Mouse (Mus musculus): ENCODE data around the gene Manbal. TPM values are rescaled to one million over a fixed set of nuclear protein-coding genes. Genes with fewer than 3 reads are reported as not detected.

The Manbal gene
- polyA plus RNA-seq, 1 experiment from 2014 or later: 90.9 TPM

DNA sequence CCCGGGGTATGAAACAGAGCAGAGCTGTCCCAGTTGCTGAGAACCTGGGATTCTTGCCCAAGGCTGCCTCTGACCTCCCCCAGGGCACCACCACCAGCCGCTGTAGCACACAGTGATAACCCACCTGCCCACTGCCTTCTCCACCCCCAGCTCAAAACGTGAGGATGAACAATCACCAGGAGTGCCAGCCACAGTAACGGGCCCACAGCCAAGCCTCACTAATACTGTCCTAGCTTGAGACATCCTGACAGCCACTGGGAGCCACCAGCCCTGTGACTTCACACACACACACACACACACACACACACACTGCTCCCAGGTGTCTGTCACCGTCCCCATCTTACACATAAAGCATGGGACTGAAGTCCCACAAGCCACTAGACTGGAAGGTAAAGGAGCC, 28.0 kb downstream of the Manbal start:
- Histone ChIP-seq H3K9me3 (no peaks in the 10 kb centered on the region), H3K4me1 (peaks cover 6% of the 10 kb centered on the region; the same call in 1 of the 2 replicates), H3K9ac (no peak overlapping the region), H3K27ac (no peak overlapping the region), H3K27me3 (no peaks in the 10 kb centered on the region), H3K36me3 (peaks cover 73% of the 10 kb centered on the region), H3K4me2 (no peak overlapping the region), H3K4me3 (no peak overlapping the region)
- ATAC-seq (ENCODE audit: insufficient number of reproducible peaks, insufficient read depth, low FRiP score, low TSS enrichment, low read depth): no peak
- WGBS: 58% methylated on average over 5 of the region's 5 CpGs

DNA sequence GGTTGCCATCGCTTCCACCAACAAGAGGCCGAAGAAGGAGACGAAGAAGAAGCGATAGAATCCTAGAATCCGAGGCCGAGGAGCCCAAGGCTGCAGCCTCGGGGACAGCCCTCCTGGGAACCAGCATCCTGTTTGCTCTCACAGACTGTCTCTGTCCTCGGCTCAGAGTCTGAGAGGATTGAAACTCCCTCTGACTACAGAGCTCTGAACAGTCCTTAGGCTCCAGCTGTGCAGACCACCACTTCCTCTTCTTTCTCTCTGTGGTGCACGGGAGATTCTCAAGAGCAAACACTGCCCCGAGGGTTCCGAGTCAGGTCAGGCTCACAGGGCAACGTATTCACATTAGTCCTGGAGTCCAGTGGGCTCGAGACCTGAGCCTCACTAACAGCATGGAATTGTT, 28.6 kb downstream of the Manbal start:
- ATAC-seq (ENCODE audit: insufficient number of reproducible peaks, insufficient read depth, low FRiP score, low TSS enrichment, low read depth): no peak
- peaks cover 67% of the 10 kb centered on the region for H3K36me3 ChIP-seq
- no peaks in the 10 kb centered on the region for H3K27me3 ChIP-seq
- no peaks in the 10 kb centered on the region for H3K9me3 ChIP-seq
- WGBS: 34% methylated on average over 13 of the region's 13 CpGs
- H3K4me3 ChIP-seq: no peak overlapping the region
- H3K4me2 ChIP-seq: no peak overlapping the region
- no peak overlapping the region for H3K9ac ChIP-seq
- no peak overlapping the region; the same call in 1 of the 2 replicates for H3K27ac ChIP-seq
- peaks cover 6% of the 10 kb centered on the region; the same call in 1 of the 2 replicates for H3K4me1 ChIP-seq

DNA sequence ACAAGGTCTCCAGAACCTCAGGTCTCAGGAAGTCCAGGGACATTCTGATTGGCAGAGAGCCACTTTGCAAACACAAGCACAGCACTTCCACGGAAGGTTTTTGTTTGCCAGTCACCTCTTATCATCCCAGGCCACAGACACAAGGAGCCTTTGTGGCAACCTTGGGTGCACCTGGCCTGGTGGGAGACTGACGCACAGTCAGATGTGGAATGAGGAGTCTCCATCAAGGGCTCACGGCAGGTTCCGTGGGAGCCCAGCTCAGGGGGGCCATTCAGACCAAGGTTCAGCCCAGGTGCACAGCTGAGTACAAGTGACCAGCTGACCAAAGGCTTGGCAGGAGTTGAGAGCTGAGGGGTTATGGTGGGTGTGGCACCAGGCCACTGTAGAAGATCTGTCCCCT, 30.0 kb downstream of the Manbal start:
- 87% methylated on average over 4 of the region's 4 CpGs for WGBS
- Histone ChIP-seq H3K4me3 (no peak overlapping the region), H3K27ac (no peak overlapping the region), H3K4me1 (peaks cover 6% of the 10 kb centered on the region; the same call in 1 of the 2 replicates), H3K9ac (no peak overlapping the region), H3K4me2 (no peak overlapping the region), H3K9me3 (no peaks in the 10 kb centered on the region), H3K36me3 (peaks cover 54% of the 10 kb centered on the region), H3K27me3 (no peaks in the 10 kb centered on the region)
- no peak for ATAC-seq (ENCODE audit: insufficient number of reproducible peaks, insufficient read depth, low FRiP score, low TSS enrichment, low read depth)

DNA sequence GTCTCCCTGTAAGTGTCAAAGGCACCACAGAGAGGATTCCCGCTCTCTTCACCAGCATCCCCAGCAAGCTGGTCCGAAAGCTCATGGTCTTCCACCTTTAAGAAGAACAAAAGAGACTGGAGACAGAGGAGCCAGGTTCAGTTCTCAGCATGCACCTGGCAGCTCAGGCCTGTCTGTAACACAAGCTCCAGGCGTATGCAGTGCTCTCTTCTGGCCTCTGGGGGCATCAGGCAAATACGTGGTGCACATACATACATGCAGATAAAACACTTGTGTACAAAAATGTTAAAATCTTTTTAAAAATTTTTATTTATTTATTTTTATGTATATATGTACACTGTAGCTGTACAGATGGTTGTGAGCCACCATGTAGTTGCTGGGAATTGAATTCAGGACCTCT, 31.1 kb downstream of the Manbal start:
- H3K4me3 ChIP-seq: no peak overlapping the region
- peaks cover 45% of the 10 kb centered on the region for H3K36me3 ChIP-seq
- no peak overlapping the region for H3K4me2 ChIP-seq
- no peaks in the 10 kb centered on the region for H3K27me3 ChIP-seq
- H3K9me3 ChIP-seq: no peaks in the 10 kb centered on the region
- ATAC-seq (ENCODE audit: insufficient number of reproducible peaks, insufficient read depth, low FRiP score, low TSS enrichment, low read depth): no peak
- WGBS: 87% methylated on average over 4 of the region's 4 CpGs
- H3K27ac ChIP-seq: no peak overlapping the region
- H3K4me1 ChIP-seq: peaks cover 6% of the 10 kb centered on the region; the same call in 1 of the 2 replicates
- no peak overlapping the region for H3K9ac ChIP-seq

DNA sequence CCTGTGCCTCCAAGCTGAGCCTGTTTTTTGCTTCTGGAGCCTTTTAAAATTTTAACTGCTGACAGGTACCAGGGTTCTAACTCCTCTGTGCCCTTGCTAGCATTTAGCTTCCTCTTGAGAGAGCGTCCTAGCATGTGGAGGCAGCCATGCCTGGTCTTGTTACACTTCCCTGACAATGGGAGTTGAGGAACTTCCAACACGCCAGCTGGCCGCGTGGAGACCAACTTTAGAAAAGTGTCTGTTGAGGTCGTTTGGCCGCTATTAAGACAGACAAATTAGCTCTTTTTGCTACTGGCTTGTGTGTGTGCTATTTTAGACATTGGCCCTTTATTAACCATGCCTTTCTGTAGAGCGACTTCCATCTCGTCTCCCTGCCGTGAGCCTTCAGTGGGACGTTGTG, 32.4 kb downstream of the Manbal start:
- Histone ChIP-seq H3K36me3 (peaks cover 39% of the 10 kb centered on the region), H3K27me3 (no peaks in the 10 kb centered on the region), H3K9me3 (no peaks in the 10 kb centered on the region), H3K27ac (no peak overlapping the region), H3K4me3 (no peak overlapping the region), H3K9ac (no peak overlapping the region), H3K4me1 (0 out of 2 replicates have a peak, but pooled peaks cover 3% of the 10 kb centered on the region), H3K4me2 (no peak overlapping the region)
- WGBS: 90% methylated on average over 10 of the region's 10 CpGs
- no peak for ATAC-seq (ENCODE audit: insufficient number of reproducible peaks, insufficient read depth, low FRiP score, low TSS enrichment, low read depth)

DNA sequence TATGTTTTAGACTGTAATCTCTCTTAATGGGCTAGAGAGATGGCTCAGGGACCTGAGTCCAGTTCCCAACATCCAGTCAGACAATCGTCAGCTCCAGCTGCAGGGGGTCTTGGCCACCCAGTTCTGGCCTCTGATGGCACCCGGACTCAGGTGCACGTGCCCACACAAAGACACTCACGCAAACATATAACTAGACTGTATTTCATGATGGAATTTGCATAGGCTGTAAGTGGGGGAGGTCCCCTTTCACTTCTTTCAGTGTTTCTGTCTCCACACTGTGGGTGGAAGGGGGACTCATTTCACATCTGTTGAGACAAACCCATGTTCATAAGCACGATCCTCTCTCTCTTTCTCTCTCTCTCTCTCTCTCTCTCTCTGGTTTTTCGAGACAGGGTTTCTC, 33.1 kb downstream of the Manbal start:
- H3K4me1 ChIP-seq: 0 out of 2 replicates have a peak, but pooled peaks cover 2% of the 10 kb centered on the region
- H3K9me3 ChIP-seq: no peaks in the 10 kb centered on the region
- H3K36me3 ChIP-seq: peaks cover 32% of the 10 kb centered on the region
- no peak overlapping the region for H3K27ac ChIP-seq
- no peaks in the 10 kb centered on the region for H3K27me3 ChIP-seq
- H3K9ac ChIP-seq: no peak overlapping the region
- WGBS: 92% methylated on average over 6 of the region's 6 CpGs
- H3K4me3 ChIP-seq: no peak overlapping the region
- no peak for ATAC-seq (ENCODE audit: insufficient number of reproducible peaks, insufficient read depth, low FRiP score, low TSS enrichment, low read depth)
- H3K4me2 ChIP-seq: no peak overlapping the region

DNA sequence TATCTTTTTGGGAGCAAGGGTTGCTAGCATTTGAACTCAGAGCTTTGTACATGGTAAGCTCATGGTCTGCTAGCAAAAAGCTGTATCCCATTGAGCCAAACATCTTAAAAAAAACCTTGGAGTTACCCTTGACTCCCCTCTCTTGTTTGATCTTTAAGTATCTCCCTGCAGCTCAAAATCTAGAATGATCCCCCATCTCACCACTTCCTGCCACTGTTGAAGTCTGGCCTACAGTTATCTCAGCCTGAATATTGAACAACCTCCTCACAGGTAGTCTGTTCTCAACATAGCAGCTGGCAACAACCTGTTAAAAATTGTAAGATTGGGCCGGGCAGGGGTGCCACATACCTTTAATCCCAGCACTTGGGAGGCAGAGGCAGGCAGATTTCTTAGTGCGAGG, 33.9 kb downstream of the Manbal start:
- no peaks in the 10 kb centered on the region for H3K9me3 ChIP-seq
- no peaks in the 10 kb centered on the region for H3K4me1 ChIP-seq
- H3K27me3 ChIP-seq: no peaks in the 10 kb centered on the region
- peaks cover 25% of the 10 kb centered on the region for H3K36me3 ChIP-seq
- no peak overlapping the region for H3K27ac ChIP-seq
- H3K4me2 ChIP-seq: no peak overlapping the region
- WGBS: 91% methylated on average over 2 of the region's 2 CpGs
- no peak overlapping the region for H3K9ac ChIP-seq
- H3K4me3 ChIP-seq: no peak overlapping the region
- no peak for ATAC-seq (ENCODE audit: insufficient number of reproducible peaks, insufficient read depth, low FRiP score, low TSS enrichment, low read depth)

DNA sequence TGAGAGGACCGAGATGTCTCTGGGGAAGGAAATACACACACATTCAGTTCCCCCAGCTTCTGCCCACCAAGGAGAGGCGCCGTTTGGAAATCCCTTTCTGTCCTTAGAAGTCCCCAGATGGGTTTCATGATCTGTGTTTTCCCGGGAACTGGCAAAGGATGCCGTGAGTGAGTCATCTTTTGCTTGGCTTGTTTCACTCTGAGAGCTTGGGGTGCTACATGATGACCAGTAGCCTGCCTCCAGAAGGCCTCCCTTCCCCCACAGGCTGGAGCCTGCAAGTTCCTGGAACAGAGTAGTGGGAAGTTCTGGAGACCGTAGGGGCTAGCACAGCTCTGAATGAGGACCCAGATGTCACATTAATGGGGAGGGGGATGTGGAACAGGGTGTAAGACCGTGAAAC, 40.2 kb downstream of the Manbal start:
- no peak overlapping the region for H3K4me2 ChIP-seq
- 86% methylated on average over 7 of the region's 7 CpGs for WGBS
- H3K27me3 ChIP-seq: no peaks in the 10 kb centered on the region
- no peaks in the 10 kb centered on the region for H3K36me3 ChIP-seq
- no peak overlapping the region for H3K27ac ChIP-seq
- H3K9me3 ChIP-seq: no peaks in the 10 kb centered on the region
- no peak overlapping the region for H3K9ac ChIP-seq
- H3K4me3 ChIP-seq: no peak overlapping the region
- H3K4me1 ChIP-seq: peaks cover 17% of the 10 kb centered on the region
- ATAC-seq (ENCODE audit: insufficient number of reproducible peaks, insufficient read depth, low FRiP score, low TSS enrichment, low read depth): no peak

DNA sequence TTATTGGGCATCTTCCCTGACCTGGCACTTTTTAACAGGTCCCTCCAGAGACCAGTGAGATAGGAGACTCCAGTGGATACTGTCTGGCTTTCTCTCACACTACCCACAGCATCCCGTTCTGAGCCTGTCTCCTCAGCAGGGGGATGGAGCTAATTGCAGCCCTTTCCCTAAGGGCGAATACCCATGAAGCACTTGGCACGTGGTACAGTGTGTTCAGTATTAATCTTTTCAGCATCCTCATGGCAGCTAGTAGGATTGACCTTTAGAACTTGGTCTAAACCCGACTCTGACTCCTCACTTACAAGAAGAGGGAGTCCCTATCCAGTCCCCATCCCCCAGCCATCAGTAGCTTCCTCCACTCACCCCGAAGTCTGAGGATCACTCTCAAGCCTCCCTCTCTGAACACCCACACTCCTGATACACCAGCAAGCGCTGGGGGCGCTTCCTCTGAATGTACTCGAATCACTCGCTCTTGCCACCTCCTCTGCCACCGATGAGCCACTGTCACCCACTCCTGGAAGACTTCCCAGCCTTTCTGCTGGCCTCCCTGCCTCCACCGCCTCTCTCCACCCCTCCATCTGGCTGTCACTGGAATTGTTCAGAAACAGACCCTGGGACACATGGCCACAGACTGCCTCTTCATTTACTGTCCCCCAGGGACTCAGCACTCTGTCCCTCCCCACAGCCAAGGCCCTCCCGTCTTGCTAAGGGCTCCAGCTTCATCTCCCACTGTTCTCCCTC, 42.6 kb downstream of the Manbal start:
- ATAC-seq (ENCODE audit: insufficient number of reproducible peaks, insufficient read depth, low FRiP score, low TSS enrichment, low read depth): no peak
- Histone ChIP-seq H3K27me3 (no peaks in the 10 kb centered on the region), H3K4me1 (peaks cover 17% of the 10 kb centered on the region), H3K4me2 (no peak overlapping the region), H3K36me3 (no peaks in the 10 kb centered on the region), H3K9ac (no peak overlapping the region), H3K27ac (no peak overlapping the region; the same call in 1 of the 2 replicates), H3K9me3 (no peaks in the 10 kb centered on the region), H3K4me3 (no peak overlapping the region)
- 56% methylated on average over 12 of the region's 12 CpGs for WGBS

DNA sequence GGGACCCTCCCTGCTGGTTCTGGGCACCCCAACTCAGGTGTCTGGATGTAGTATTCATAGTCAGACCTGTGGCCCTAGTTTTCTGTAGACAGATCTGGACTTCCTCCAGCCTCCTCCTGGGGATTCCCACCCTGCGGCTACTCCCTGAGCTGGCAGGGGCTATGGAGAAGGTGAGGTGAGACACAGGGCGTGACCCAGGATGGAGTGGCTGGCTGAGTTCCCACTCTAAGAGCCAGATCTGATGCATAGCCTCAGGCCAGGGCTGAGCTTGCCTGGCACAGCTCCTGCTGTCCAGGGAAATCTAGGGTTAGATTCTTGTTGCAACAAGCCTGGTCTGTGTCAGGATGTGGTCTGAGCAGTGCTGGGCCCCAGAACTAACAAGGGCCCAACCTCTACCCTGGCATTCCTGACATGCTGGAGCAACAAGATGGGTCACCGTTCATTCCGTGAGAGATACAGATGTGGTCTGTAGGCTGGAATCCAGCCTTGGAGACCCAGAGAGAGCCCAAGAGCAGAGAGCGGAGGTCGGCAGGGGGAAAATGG, 43.8 kb downstream of the Manbal start:
- Histone ChIP-seq H3K4me3 (no peak overlapping the region), H3K36me3 (no peaks in the 10 kb centered on the region), H3K9me3 (no peaks in the 10 kb centered on the region), H3K4me2 (no peak overlapping the region), H3K4me1 (peaks cover 17% of the 10 kb centered on the region), H3K9ac (0 out of 2 replicates have a peak overlapping the region, but pooled peaks have one; percentile 2), H3K27ac (no peak overlapping the region), H3K27me3 (no peaks in the 10 kb centered on the region)
- WGBS: 68% methylated on average over 6 of the region's 6 CpGs
- 0 out of 2 replicates have a peak, but pooled peaks have one; percentile 2 for ATAC-seq (ENCODE audit: insufficient number of reproducible peaks, insufficient read depth, low FRiP score, low TSS enrichment, low read depth)

DNA sequence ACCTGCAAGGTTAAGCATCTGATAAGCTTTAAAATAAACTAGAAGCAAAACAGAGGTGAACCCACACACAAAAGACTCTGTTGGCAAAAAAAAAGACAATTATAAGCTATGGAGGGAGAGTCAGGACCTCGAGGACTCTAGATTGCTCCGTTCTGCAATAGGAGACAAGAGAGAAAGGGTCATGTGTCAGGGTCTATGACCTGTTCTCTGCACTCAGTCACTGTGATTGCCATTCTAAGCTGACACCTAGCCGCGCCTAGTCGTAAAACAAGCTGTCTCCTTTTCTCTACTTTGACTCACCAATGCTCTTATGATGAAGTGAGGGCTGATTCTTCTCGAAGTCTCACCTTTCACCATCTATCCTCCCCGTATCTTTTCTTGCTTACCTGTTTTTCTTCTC, 45.1 kb downstream of the Manbal start:
- 75% methylated on average over 7 of the region's 7 CpGs for WGBS
- H3K4me1 ChIP-seq: peaks cover 17% of the 10 kb centered on the region
- no peaks in the 10 kb centered on the region for H3K27me3 ChIP-seq
- H3K9me3 ChIP-seq: no peaks in the 10 kb centered on the region
- no peak overlapping the region for H3K27ac ChIP-seq
- H3K9ac ChIP-seq: no peak overlapping the region
- H3K4me2 ChIP-seq: no peak overlapping the region
- no peak for ATAC-seq (ENCODE audit: insufficient number of reproducible peaks, insufficient read depth, low FRiP score, low TSS enrichment, low read depth)
- H3K4me3 ChIP-seq: no peak overlapping the region
- no peaks in the 10 kb centered on the region for H3K36me3 ChIP-seq

DNA sequence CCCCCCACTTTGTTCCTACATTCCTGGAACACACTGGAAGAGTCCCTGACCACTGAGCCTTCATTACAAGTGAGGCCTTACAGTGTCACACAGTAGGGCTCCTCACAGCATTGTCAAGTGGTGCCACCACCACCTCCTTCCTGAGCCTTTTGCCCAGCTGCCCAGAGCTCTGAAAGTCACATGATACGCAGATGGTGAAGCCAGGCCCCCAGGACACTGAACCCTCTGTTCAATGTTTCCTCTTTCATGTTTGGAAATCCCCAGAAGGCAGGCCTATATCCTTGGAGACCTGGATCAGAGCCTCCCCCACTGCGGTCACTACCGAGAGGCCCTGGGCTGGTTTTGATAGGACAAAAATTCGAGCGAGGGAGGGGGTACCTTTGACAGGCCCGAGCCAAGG, 49.8 kb downstream of the Manbal start:
- H3K9me3 ChIP-seq: no peaks in the 10 kb centered on the region
- no peak for ATAC-seq (ENCODE audit: insufficient number of reproducible peaks, insufficient read depth, low FRiP score, low TSS enrichment, low read depth)
- no peak overlapping the region for H3K27ac ChIP-seq
- H3K4me2 ChIP-seq: no peak overlapping the region
- no peaks in the 10 kb centered on the region for H3K36me3 ChIP-seq
- no peaks in the 10 kb centered on the region for H3K27me3 ChIP-seq
- 44% methylated on average over 6 of the region's 6 CpGs for WGBS
- H3K4me1 ChIP-seq: peaks cover 17% of the 10 kb centered on the region
- no peak overlapping the region for H3K9ac ChIP-seq
- H3K4me3 ChIP-seq: no peak overlapping the region

All from embryonic facial prominence, embryonic 13.5 days (tissue).